ENCODE assay signal across 16 mouse cellular contexts in genomic region chr5:72502778-72503177, GRCm38 (mm10). TPM values are rescaled to one million over a fixed set of nuclear protein-coding genes. Genes with fewer than 3 reads are reported as not detected.
DNase-seq lines count a peak whose midpoint lies in the region; ATAC-seq and TF ChIP-seq lines count a peak whose summit lies in the region.
"Had no signal": no experiment of that assay in that cellular context is flagged by ENCODE, and none has a peak within 500 bp of the region (broad histone marks: within the 10 kb centered on the region; RNA-seq: fewer than 3 reads in every experiment).

No protein-coding gene starts in this region.

- no peak for ATAC-seq in heart, embryonic 11.5 days (replicated peaks; ENCODE audit: insufficient number of reproducible peaks, low FRiP score, low TSS enrichment)
- no peak for ATAC-seq in kidney, postnatal 0 days (replicated peaks; ENCODE audit: low FRiP score, low read depth)
- ATAC-seq in hindbrain, postnatal 0 days = no peak
- no peak for ATAC-seq in CD4-positive, CD25-positive, alpha-beta regulatory T cell, adult 4 months
- ATAC-seq: midbrain, embryonic 13.5 days had no signal

- H3K27me3 ChIP-seq in heart, embryonic 11.5 days (ENCODE audit: control insufficient read depth, insufficient read depth, low read length) = peaks cover 3% of the 10 kb centered on the region; the same call in 1 of the 2 replicates
- peaks cover 19% of the 10 kb centered on the region for H3K27me3 ChIP-seq in kidney, postnatal 0 days (ENCODE audit: insufficient read depth, low read length)
- H3K27me3 ChIP-seq in E14TG2a.4 (ENCODE audit: insufficient read depth, low read length) = peaks cover 67% of the 10 kb centered on the region
- H3K27me3 ChIP-seq in hindbrain, postnatal 0 days (ENCODE audit: insufficient read depth, low read length) = peaks cover 19% of the 10 kb centered on the region

- peak overlapping the region; percentile 82 for H3K9ac ChIP-seq in heart, embryonic 11.5 days (ENCODE audit: low read depth, low read length)
- no peak overlapping the region for H3K9ac ChIP-seq in kidney, postnatal 0 days (ENCODE audit: low read depth, low read length)
- no peak overlapping the region for H3K9ac ChIP-seq in hindbrain, postnatal 0 days (replicated peaks; ENCODE audit: low read length)
- H3K9ac ChIP-seq: liver, embryonic 15.5 days; midbrain, embryonic 13.5 days had no signal

- no peaks in the 10 kb centered on the region for H3K9me3 ChIP-seq in heart, embryonic 11.5 days (replicated peaks; ENCODE audit: control insufficient read depth, low read length)
- no peaks in the 10 kb centered on the region for H3K9me3 ChIP-seq in kidney, postnatal 0 days (replicated peaks; ENCODE audit: low read length)
- H3K9me3 ChIP-seq in E14TG2a.4 (ENCODE audit: low read length) = no peaks in the 10 kb centered on the region
- no peaks in the 10 kb centered on the region for H3K9me3 ChIP-seq in hindbrain, postnatal 0 days (ENCODE audit: low read length)
- H3K9me3 ChIP-seq: liver, embryonic 15.5 days; midbrain, embryonic 13.5 days had no signal

- peak overlapping the region; percentile 52 for H3K4me3 ChIP-seq in heart, embryonic 11.5 days (ENCODE audit: low read depth, low read length)
- peak overlapping the region; percentile 40 for H3K4me3 ChIP-seq in kidney, postnatal 0 days (replicated peaks; ENCODE audit: low read depth, low read length)
- H3K4me3 ChIP-seq in E14TG2a.4 (replicated peaks; ENCODE audit: low read length) = peak overlapping the region; percentile 80
- H3K4me3 ChIP-seq in hindbrain, postnatal 0 days (ENCODE audit: low read length) = no peak overlapping the region
- H3K4me3 ChIP-seq: liver, embryonic 15.5 days had no signal

- H3K36me3 ChIP-seq in heart, embryonic 11.5 days (ENCODE audit: control insufficient read depth, insufficient read depth, low read length) = no peaks in the 10 kb centered on the region
- H3K36me3 ChIP-seq in kidney, postnatal 0 days (ENCODE audit: insufficient read depth, low read length) = no peaks in the 10 kb centered on the region
- no peaks in the 10 kb centered on the region for H3K36me3 ChIP-seq in E14TG2a.4 (ENCODE audit: insufficient read depth, low read length)
- no peaks in the 10 kb centered on the region for H3K36me3 ChIP-seq in hindbrain, postnatal 0 days (ENCODE audit: insufficient read depth, low read length)
- H3K36me3 ChIP-seq: liver, embryonic 15.5 days; midbrain, embryonic 13.5 days had no signal

- peak overlapping the region; percentile 83 for H3K4me2 ChIP-seq in heart, embryonic 11.5 days
- H3K4me2 ChIP-seq in kidney, postnatal 0 days (ENCODE audit: low read length) = peak overlapping the region; percentile 70
- peak overlapping the region; percentile 58; the same call in 1 of the 2 replicates for H3K4me2 ChIP-seq in hindbrain, postnatal 0 days (ENCODE audit: low read depth, low read length)

- WGBS in heart, embryonic 11.5 days (ENCODE audit: insufficient replicate concordance) = 46% methylated on average over 8 of the region's 8 CpGs
- WGBS in kidney, postnatal 0 days = 57% methylated on average over 8 of the region's 8 CpGs
- WGBS in hindbrain, postnatal 0 days = 74% methylated on average over 8 of the region's 8 CpGs

- peaks cover 28% of the 10 kb centered on the region for H3K4me1 ChIP-seq in heart, embryonic 11.5 days (ENCODE audit: control insufficient read depth, insufficient read depth, low read length)
- H3K4me1 ChIP-seq in kidney, postnatal 0 days (replicated peaks; ENCODE audit: insufficient read depth, low read length) = peaks cover 14% of the 10 kb centered on the region
- H3K4me1 ChIP-seq in E14TG2a.4 (replicated peaks; ENCODE audit: low read depth, low read length) = peaks cover 15% of the 10 kb centered on the region
- H3K4me1 ChIP-seq in hindbrain, postnatal 0 days (ENCODE audit: insufficient read depth, low read length) = no peaks in the 10 kb centered on the region

- H3K27ac ChIP-seq in heart, embryonic 11.5 days (ENCODE audit: low read depth, low read length) = no peak overlapping the region
- no peak overlapping the region for H3K27ac ChIP-seq in kidney, postnatal 0 days
- no peak overlapping the region for H3K27ac ChIP-seq in hindbrain, postnatal 0 days
- H3K27ac ChIP-seq: gastrocnemius, adult 2 months; liver, embryonic 15.5 days; midbrain, embryonic 13.5 days had no signal

- intact Hi-C loops in heart, postnatal 25 days (cut with DNase I) = loop anchor here (5.0 kb wide), 1 partner anchor 50 kb away; no protein-coding TSS in a partner anchor

- peak; percentile 6; the same call in 1 of the 2 replicates for TF ChIP-seq CTCF in kidney, postnatal 0 days (IDR thresholded peaks at IDR 0.05; ENCODE audit: low read depth)
- TF ChIP-seq CTCF in E14TG2a.4 (conservative IDR thresholded peaks at IDR 0.05; ENCODE audit: low read length) = no peak
- no peak for TF ChIP-seq CTCF in hindbrain, postnatal 0 days (IDR thresholded peaks at IDR 0.05; ENCODE audit: low read depth)

- DNase-seq in heart, postnatal 25 days (ENCODE audit: low spot score) = no peak
- DNase-seq in kidney, postnatal 0 days (ENCODE audit: low spot score) = peak; percentile 35
- no peak for DNase-seq in kidney, postnatal 4 days
- DNase-seq in hindbrain, postnatal 0 days (ENCODE audit: low spot score) = no peak
- DNase-seq in urinary bladder, postnatal 4 days (ENCODE audit: low spot score in 2 of 2) = no peak
- DNase-seq: adrenal gland, adult 8-10 months; gastrocnemius, adult 2 months; kidney, postnatal 10 days; right cerebral cortex, postnatal 14 days had no signal

RNA-seq across cellular contexts. Expression of gene Corin, which starts 1.5 kb away (rescaled TPM):
- 23.7 and 30.8 TPM in 2 replicates for polyA plus RNA-seq in heart, embryonic 11.5 days (2014; fragmentation: Nextera tagmentation; extraction: Ambion mirVana)
- 100 to 1,000 TPM; 116 to 139 TPM for total RNA-seq in heart, postnatal 25 days (2021)
- 14.2 and 14.3 TPM in 2 replicates for polyA plus RNA-seq in kidney, postnatal 0 days (2015; fragmentation: Nextera tagmentation; extraction: Ambion mirVana)
- 0.72 and 1.1 TPM in 2 replicates for total RNA-seq in hindbrain, postnatal 0 days (2014; rRNA removed)
- polyA plus RNA-seq in hindbrain, postnatal 0 days (2015; fragmentation: Nextera tagmentation; extraction: Ambion mirVana) = 0.71 and 0.96 TPM in 2 replicates
- polyA plus RNA-seq in CD4-positive, CD25-positive, alpha-beta regulatory T cell, adult 4 months (2017; shearing (Covaris generic)) = under 1 TPM in 1 of 2 experiments, not detected in 1; 0.09 TPM
- total RNA-seq: common myeloid progenitor, adult 5-6 weeks; neutrophil, adult 5-6 weeks had no signal

RNA-seq across cellular contexts. Expression of gene Nfxl1, which starts 56.7 kb away (rescaled TPM):
- 16.8 and 19.4 TPM in 2 replicates for polyA plus RNA-seq in heart, embryonic 11.5 days (2014; fragmentation: Nextera tagmentation; extraction: Ambion mirVana)
- total RNA-seq in heart, postnatal 25 days (2021) = 1 to 10 TPM; 5.2 to 5.9 TPM
- polyA plus RNA-seq in kidney, postnatal 0 days (2015; fragmentation: Nextera tagmentation; extraction: Ambion mirVana) = 15.6 and 18.4 TPM in 2 replicates
- 15.9 and 24.3 TPM in 2 replicates for total RNA-seq in hindbrain, postnatal 0 days (2014; rRNA removed)
- polyA plus RNA-seq in hindbrain, postnatal 0 days (2015; fragmentation: Nextera tagmentation; extraction: Ambion mirVana) = 8.7 TPM in 2 replicates
- polyA plus RNA-seq in CD4-positive, CD25-positive, alpha-beta regulatory T cell, adult 4 months (2017; shearing (Covaris generic)) = 1 to 10 TPM; 2.6 to 2.7 TPM
